Mouse (Mus musculus): Measurements from ENCODE around the gene Mmp27. TPM values are rescaled to one million over a fixed set of nuclear protein-coding genes. Genes with fewer than 3 reads are reported as not detected.

Mmp27 gene
- not detected in 2 replicates for polyA plus RNA-seq (2014; fragmentation: Nextera tagmentation; extraction: Ambion mirVana)

- 53% methylated on average over 4 of the region's 4 CpGs for WGBS
- Histone ChIP-seq H3K9ac (ENCODE audit: low read depth, low read length) (no peak within 1 kb of the TSS), H3K27me3 (replicated peaks; ENCODE audit: control insufficient read depth, insufficient read depth, low read length) (no peaks in the 10 kb centered on the region), H3K4me2 (no peak within 1 kb of the TSS), H3K36me3 (ENCODE audit: control insufficient read depth, insufficient read depth, low read length) (no peaks in the 10 kb centered on the region), H3K27ac (ENCODE audit: low read depth, low read length) (no peak within 1 kb of the TSS), H3K4me3 (ENCODE audit: low read depth, low read length) (no peak within 1 kb of the TSS), H3K4me1 (replicated peaks; ENCODE audit: control insufficient read depth, insufficient read depth, low read length) (no peaks in the 10 kb centered on the region), H3K9me3 (ENCODE audit: control insufficient read depth, low read length) (no peaks in the 10 kb centered on the region)
- ATAC-seq (replicated peaks; ENCODE audit: low FRiP score): no peak; the same call in 1 of the 2 replicates
- no peak for DNase-seq (ENCODE audit: low spot score)
These were observed at the start of gene Mmp27 for GRCm38 (mm10) chr9:7571162-7571561. Mmp27 (plus strand) TSS chr9:7571396.

DNA sequence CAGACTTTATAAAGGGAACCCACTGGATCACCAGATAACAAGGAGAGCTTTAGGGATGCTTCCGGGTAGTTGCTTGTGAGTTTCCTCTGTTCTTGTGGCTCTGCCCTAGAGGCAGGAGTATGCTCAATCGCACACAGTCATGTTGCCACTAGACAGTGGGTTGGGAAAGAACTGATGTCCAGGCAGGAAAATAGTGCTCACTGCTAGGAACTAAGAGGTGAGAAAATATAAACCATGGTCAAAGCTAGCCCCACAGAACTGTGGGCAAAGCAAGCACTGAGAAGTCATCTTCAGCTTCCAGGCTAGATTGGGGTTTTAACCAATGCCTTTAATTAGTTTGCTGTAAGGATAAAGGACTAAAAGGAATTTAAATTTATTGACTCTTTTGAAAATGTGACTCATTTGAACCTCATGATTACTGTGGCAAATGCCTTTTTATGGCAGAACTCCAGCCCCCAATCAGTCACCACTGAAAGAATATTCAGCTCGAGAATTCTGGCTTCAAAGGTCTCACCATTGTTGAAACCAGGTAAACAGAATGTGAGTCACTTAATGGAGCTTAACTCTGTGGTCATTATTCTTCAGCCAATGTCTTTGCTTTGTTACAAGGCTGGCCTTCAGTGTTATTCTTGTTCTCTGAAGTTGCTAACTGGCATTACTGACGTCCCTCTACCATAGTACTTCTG is 44.8 kb upstream of the Mmp27 start:
- 62% methylated on average over 4 of the region's 4 CpGs for WGBS

GRCm38 (mm10) chr9:7542763-7543162 is 28.4 kb upstream of the Mmp27 start:
- H3K36me3 ChIP-seq (ENCODE audit: control insufficient read depth, insufficient read depth, low read length): no peaks in the 10 kb centered on the region
- no peak overlapping the region for H3K27ac ChIP-seq (ENCODE audit: low read depth, low read length)
- no peaks in the 10 kb centered on the region for H3K4me1 ChIP-seq (replicated peaks; ENCODE audit: control insufficient read depth, insufficient read depth, low read length)
- DNase-seq (ENCODE audit: low spot score) (no peak), ATAC-seq (replicated peaks; ENCODE audit: low FRiP score) (no peak)
- no peaks in the 10 kb centered on the region for H3K27me3 ChIP-seq (replicated peaks; ENCODE audit: control insufficient read depth, insufficient read depth, low read length)
- H3K4me2 ChIP-seq: no peak overlapping the region
- no peak overlapping the region for H3K9ac ChIP-seq (ENCODE audit: low read depth, low read length)
- H3K9me3 ChIP-seq (ENCODE audit: control insufficient read depth, low read length): no peaks in the 10 kb centered on the region
- H3K4me3 ChIP-seq (ENCODE audit: low read depth, low read length): no peak overlapping the region

More for the DNA sequence above, 44.8 kb upstream of the Mmp27 start:
- ATAC-seq (replicated peaks; ENCODE audit: low FRiP score) (no peak), DNase-seq (ENCODE audit: low spot score) (no peak)
- no peaks in the 10 kb centered on the region for H3K4me1 ChIP-seq (replicated peaks; ENCODE audit: control insufficient read depth, insufficient read depth, low read length)
- no peak overlapping the region for H3K4me3 ChIP-seq (ENCODE audit: low read depth, low read length)
- no peak overlapping the region for H3K27ac ChIP-seq (ENCODE audit: low read depth, low read length)
- no peaks in the 10 kb centered on the region for H3K27me3 ChIP-seq (replicated peaks; ENCODE audit: control insufficient read depth, insufficient read depth, low read length)
- no peaks in the 10 kb centered on the region for H3K36me3 ChIP-seq (ENCODE audit: control insufficient read depth, insufficient read depth, low read length)
- H3K4me2 ChIP-seq: no peak overlapping the region
- no peaks in the 10 kb centered on the region for H3K9me3 ChIP-seq (ENCODE audit: control insufficient read depth, low read length)
- no peak overlapping the region for H3K9ac ChIP-seq (ENCODE audit: low read depth, low read length)

DNA sequence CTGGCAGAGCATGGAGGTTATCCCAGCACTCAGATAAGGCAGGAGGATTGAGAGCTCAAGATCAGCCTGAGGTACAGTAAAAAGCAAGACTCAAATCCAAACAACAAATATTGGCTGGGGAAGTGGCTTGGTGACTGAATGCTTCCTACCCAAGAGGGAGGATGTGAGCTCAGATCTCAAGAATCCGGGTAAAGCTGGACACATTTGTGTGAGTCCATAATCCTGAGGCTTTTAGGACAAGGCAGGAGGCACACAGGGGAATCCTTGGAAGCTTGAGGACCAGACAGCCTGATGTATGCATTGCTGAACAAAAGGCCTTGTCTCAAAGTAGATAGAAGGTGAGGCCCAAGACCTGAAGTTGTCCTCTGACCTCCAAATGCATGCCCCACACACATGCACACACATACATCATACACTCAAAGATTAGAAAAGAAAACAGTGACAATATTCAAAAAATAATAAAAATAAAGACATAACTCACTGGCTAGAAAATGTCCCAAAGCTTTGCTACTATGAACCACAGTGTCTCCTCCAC is 26.2 kb upstream of the Mmp27 start:
- no peak overlapping the region for H3K27ac ChIP-seq (ENCODE audit: low read depth, low read length)
- no peaks in the 10 kb centered on the region for H3K36me3 ChIP-seq (ENCODE audit: control insufficient read depth, insufficient read depth, low read length)
- H3K4me3 ChIP-seq (ENCODE audit: low read depth, low read length): no peak overlapping the region
- no peak overlapping the region for H3K9ac ChIP-seq (ENCODE audit: low read depth, low read length)
- H3K4me2 ChIP-seq: no peak overlapping the region
- no peaks in the 10 kb centered on the region for H3K27me3 ChIP-seq (replicated peaks; ENCODE audit: control insufficient read depth, insufficient read depth, low read length)
- no peaks in the 10 kb centered on the region for H3K4me1 ChIP-seq (replicated peaks; ENCODE audit: control insufficient read depth, insufficient read depth, low read length)
- ATAC-seq (replicated peaks; ENCODE audit: low FRiP score): no peak
- no peak for DNase-seq (ENCODE audit: low spot score)
- WGBS: 45% methylated on average over 1 of the region's 1 CpGs
- no peaks in the 10 kb centered on the region for H3K9me3 ChIP-seq (ENCODE audit: control insufficient read depth, low read length)

- DNase-seq (ENCODE audit: low spot score): no peak
- no peak overlapping the region for H3K4me2 ChIP-seq
- no peak for ATAC-seq (replicated peaks; ENCODE audit: low FRiP score)
- 42% methylated on average over 1 of the region's 1 CpGs for WGBS
- H3K36me3 ChIP-seq (ENCODE audit: control insufficient read depth, insufficient read depth, low read length): no peaks in the 10 kb centered on the region
- H3K9me3 ChIP-seq (ENCODE audit: control insufficient read depth, low read length): no peaks in the 10 kb centered on the region
- no peaks in the 10 kb centered on the region for H3K27me3 ChIP-seq (replicated peaks; ENCODE audit: control insufficient read depth, insufficient read depth, low read length)
- H3K9ac ChIP-seq (ENCODE audit: low read depth, low read length): no peak overlapping the region
- H3K27ac ChIP-seq (ENCODE audit: low read depth, low read length): no peak overlapping the region
- no peaks in the 10 kb centered on the region for H3K4me1 ChIP-seq (replicated peaks; ENCODE audit: control insufficient read depth, insufficient read depth, low read length)
- H3K4me3 ChIP-seq (ENCODE audit: low read depth, low read length): no peak overlapping the region
These were observed 25.7 kb upstream of the Mmp27 start for GRCm38 (mm10) chr9:7545471-7545870.

GRCm38 (mm10) chr9:7545920-7546319 is 25.3 kb upstream of the Mmp27 start:
- Histone ChIP-seq H3K9me3 (ENCODE audit: control insufficient read depth, low read length) (no peaks in the 10 kb centered on the region), H3K27me3 (replicated peaks; ENCODE audit: control insufficient read depth, insufficient read depth, low read length) (no peaks in the 10 kb centered on the region), H3K4me3 (ENCODE audit: low read depth, low read length) (no peak overlapping the region), H3K4me1 (replicated peaks; ENCODE audit: control insufficient read depth, insufficient read depth, low read length) (no peaks in the 10 kb centered on the region), H3K4me2 (no peak overlapping the region), H3K9ac (ENCODE audit: low read depth, low read length) (no peak overlapping the region), H3K36me3 (ENCODE audit: control insufficient read depth, insufficient read depth, low read length) (no peaks in the 10 kb centered on the region), H3K27ac (ENCODE audit: low read depth, low read length) (no peak overlapping the region)
- ATAC-seq (replicated peaks; ENCODE audit: low FRiP score): no peak; the same call in 1 of the 2 replicates
- WGBS: 86% methylated on average over 7 of the region's 7 CpGs
- no peak for DNase-seq (ENCODE audit: low spot score)

GRCm38 (mm10) chr9:7551943-7552342 is 19.3 kb upstream of the Mmp27 start:
- DNase-seq (ENCODE audit: low spot score) (no peak), ATAC-seq (replicated peaks; ENCODE audit: low FRiP score) (no peak)
- Histone ChIP-seq H3K36me3 (ENCODE audit: control insufficient read depth, insufficient read depth, low read length) (no peaks in the 10 kb centered on the region), H3K27ac (ENCODE audit: low read depth, low read length) (no peak overlapping the region), H3K4me2 (no peak overlapping the region), H3K27me3 (replicated peaks; ENCODE audit: control insufficient read depth, insufficient read depth, low read length) (no peaks in the 10 kb centered on the region), H3K9ac (ENCODE audit: low read depth, low read length) (no peak overlapping the region), H3K4me1 (replicated peaks; ENCODE audit: control insufficient read depth, insufficient read depth, low read length) (no peaks in the 10 kb centered on the region), H3K9me3 (ENCODE audit: control insufficient read depth, low read length) (no peaks in the 10 kb centered on the region), H3K4me3 (ENCODE audit: low read depth, low read length) (no peak overlapping the region)

DNA sequence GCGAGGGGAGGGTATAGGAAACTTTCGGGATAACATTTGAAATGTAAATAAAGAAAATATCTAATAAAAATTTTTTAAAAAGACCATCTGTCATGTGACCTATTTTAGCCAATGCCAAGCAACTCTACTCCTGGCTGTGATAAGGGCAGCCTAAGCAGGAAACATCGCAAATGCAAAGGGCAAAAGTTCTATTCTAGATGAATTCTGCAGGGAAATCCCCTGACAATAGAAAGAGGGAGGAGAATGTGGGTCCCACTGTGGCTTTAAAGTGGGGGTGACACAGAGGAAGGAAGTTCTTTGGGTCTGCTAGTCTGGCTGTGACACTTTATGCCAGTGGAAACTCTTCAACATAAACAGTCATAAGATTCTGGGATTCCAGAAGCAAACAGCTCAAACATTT is 17.7 kb upstream of the Mmp27 start:
- Histone ChIP-seq H3K27me3 (replicated peaks; ENCODE audit: control insufficient read depth, insufficient read depth, low read length) (no peaks in the 10 kb centered on the region), H3K36me3 (ENCODE audit: control insufficient read depth, insufficient read depth, low read length) (no peaks in the 10 kb centered on the region), H3K4me3 (ENCODE audit: low read depth, low read length) (no peak overlapping the region), H3K4me1 (replicated peaks; ENCODE audit: control insufficient read depth, insufficient read depth, low read length) (no peaks in the 10 kb centered on the region), H3K4me2 (no peak overlapping the region), H3K9ac (ENCODE audit: low read depth, low read length) (no peak overlapping the region), H3K9me3 (ENCODE audit: control insufficient read depth, low read length) (no peaks in the 10 kb centered on the region), H3K27ac (ENCODE audit: low read depth, low read length) (no peak overlapping the region)
- ATAC-seq (replicated peaks; ENCODE audit: low FRiP score): no peak
- DNase-seq (ENCODE audit: low spot score): no peak
- WGBS: 70% methylated on average over 3 of the region's 3 CpGs

- H3K4me2 ChIP-seq: no peak overlapping the region
- no peak overlapping the region for H3K27ac ChIP-seq (ENCODE audit: low read depth, low read length)
- no peaks in the 10 kb centered on the region for H3K27me3 ChIP-seq (replicated peaks; ENCODE audit: control insufficient read depth, insufficient read depth, low read length)
- H3K4me1 ChIP-seq (replicated peaks; ENCODE audit: control insufficient read depth, insufficient read depth, low read length): no peaks in the 10 kb centered on the region
- H3K36me3 ChIP-seq (ENCODE audit: control insufficient read depth, insufficient read depth, low read length): no peaks in the 10 kb centered on the region
- no peak overlapping the region for H3K9ac ChIP-seq (ENCODE audit: low read depth, low read length)
- 30% methylated on average over 3 of the region's 3 CpGs for WGBS
- no peak overlapping the region for H3K4me3 ChIP-seq (ENCODE audit: low read depth, low read length)
- ATAC-seq (replicated peaks; ENCODE audit: low FRiP score) (no peak), DNase-seq (ENCODE audit: low spot score) (no peak)
- no peaks in the 10 kb centered on the region for H3K9me3 ChIP-seq (ENCODE audit: control insufficient read depth, low read length)
These were observed 16.8 kb upstream of the Mmp27 start for GRCm38 (mm10) chr9:7554382-7554781.
